Mouse (Mus musculus) G1E (cell line): ENCODE data around the gene Rcn3.
"Not testable (repeated sequence)": the region's sequence is repeated elsewhere in the genome, so short reads cannot be mapped to it uniquely, and the experiment has no call there.

Source experiments
- CTCF ChIP-seq: IDR thresholded peaks from 2 replicates; pipeline ENCODE4 v1.5.1; 2012; ENCODE audit warnings: low read depth, low read length, inconsistent platforms, mixed read lengths
- GATA1 ChIP-seq: IDR thresholded peaks from 2 replicates; pipeline ENCODE4 v1.6.1; 2012; ENCODE audit warnings: borderline replicate concordance, low read length, inconsistent platforms, mixed read lengths
- GATA2 ChIP-seq: IDR thresholded peaks from 2 replicates; pipeline ENCODE4 v1.6.1; 2012; ENCODE audit warnings: low read depth, low read length, inconsistent platforms, borderline replicate concordance
- POLR2AphosphoS5 ChIP-seq: IDR thresholded peaks from 2 replicates; pipeline ENCODE4 v1.6.1; 2012; ENCODE audit warnings: low read depth, low read length, inconsistent platforms; ENCODE audit not compliant: insufficient replicate concordance
- TAL1 ChIP-seq: conservative IDR thresholded peaks from 2 replicates; pipeline ENCODE4 v1.6.1; 2012; ENCODE audit warnings: low read depth, low read length, inconsistent platforms, mixed read lengths

- not testable (repeated sequence) for TF ChIP-seq POLR2AphosphoS5, GATA1, CTCF, TAL1, GATA2
Observed at GRCm38 (mm10) chr7:45095965-45096364, 3.9 kb upstream of the Rcn3 start.
